Mouse (Mus musculus) neural tube, postnatal 0 days (tissue): ENCODE results near the gene Olfr704. TPM values are rescaled to one million over a fixed set of nuclear protein-coding genes. Genes with fewer than 3 reads are reported as not detected.

ENCODE experiments used
- polyA plus RNA-seq: library from polyadenylated mRNA; unstranded; fragments of >200 nt; fragmentation: Nextera tagmentation; extraction: Ambion mirVana; gene quantifications from 2 replicates; pipeline ENCODE4 v1.2.1, GENCODE M21; 2015

Olfr704 gene
- polyA plus RNA-seq: not detected in 2 replicates

DNA sequence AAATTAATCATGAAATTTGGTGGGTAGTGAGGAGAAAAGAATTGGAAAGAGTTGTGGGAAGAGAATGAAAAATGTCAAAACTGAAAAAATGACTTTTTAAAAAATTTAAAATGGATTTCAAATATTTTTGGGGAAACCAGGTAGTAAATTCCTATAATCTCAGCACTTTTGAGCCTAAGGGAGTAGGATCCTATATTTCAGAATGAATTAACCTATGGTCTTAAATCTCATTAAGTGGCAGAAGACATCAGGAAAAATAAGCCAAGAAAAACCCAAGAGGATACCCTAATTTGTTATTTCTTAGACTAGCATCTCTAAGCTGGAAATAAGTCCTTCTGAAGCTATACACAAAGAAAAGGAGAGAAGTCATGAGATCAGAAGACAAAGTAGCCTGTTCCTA is at the start of gene Olfr704:
Olfr704 (plus strand) TSS at position 301 of the 400 bp plus-strand sequence.

GRCm38 (mm10) chr7:106813829-106814228 is 49.2 kb upstream of the Olfr704 start, which contains the start of gene Olfr701:
Gene Olfr701 (plus strand): TSS chr7:106814129.

GRCm38 (mm10) chr7:106833793-106834192 is 29.2 kb upstream of the Olfr704 start, which contains the start of gene Olfr702:
Gene Olfr702 (minus strand): TSS chr7:106833893.

GRCm38 (mm10) chr7:106843060-106843459 is 19.9 kb upstream of the Olfr704 start, which contains the start of gene Olfr703:
Gene Olfr703 (plus strand): TSS chr7:106843360.

DNA sequence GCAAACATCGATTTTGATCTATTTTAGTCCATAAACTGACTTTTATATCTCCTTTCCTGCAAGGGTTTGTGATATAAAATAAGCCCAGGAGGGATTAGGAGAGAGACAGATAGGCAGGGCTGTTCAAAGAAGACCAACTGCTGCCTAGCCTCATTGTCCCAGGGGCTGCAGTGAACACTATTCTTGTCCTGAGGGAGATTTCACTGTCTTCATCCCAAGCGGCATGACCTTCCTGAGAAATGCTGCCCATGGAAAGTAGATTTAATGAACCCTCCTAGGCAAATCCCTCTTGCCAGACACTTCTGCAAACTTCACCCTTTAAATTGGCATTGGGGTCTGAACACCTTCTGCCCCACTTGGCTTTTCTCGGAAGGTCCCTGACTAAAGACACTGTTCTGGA is 13.8 kb downstream of the Olfr704 start, which contains the start of gene Olfr705:
Olfr705 (minus strand) TSS at position 101 of the 400 bp plus-strand sequence.

DNA sequence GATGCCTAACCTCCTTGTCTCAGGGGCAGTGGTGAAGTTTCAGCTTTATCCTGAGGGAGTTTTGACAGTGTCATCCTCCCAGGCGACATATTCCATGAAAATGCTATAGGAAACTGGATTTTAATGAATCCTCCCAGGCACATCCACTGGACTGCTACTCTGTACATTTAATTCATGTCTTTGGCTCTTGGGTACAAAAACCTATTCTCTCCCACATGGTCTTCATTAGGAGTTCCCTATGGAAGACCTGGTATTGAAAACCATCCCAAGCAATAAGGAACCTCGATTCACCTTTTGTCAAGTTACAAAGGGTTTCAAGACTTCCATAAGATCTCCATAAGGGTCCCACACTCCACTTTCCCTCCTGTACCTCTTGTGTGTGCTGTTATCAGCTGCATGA is 25.1 kb downstream of the Olfr704 start, which contains the start of gene Olfr706:
Olfr706 (minus strand) TSS at position 101 of the 400 bp plus-strand sequence.

DNA sequence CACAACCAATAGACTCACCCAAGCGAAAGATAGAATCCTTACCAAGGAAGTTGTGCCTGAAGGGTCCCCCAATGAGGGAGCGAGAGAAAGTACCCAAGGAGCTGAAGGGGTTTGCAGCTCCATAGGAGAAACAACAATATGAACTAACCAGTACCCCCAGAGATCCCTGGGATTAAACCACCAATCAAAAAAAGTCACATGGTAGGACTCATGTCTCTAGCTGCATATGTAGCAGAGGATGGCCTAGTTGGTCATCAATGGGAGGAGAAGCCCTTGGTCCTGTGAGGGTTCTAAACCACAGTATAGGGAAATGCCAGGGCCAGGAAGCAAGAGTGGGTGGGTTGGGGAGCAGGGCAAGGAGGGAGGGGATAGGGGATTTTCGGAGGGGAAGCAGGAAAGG is 38.2 kb downstream of the Olfr704 start, which contains the start of gene Olfr707:
Olfr707 (minus strand) TSS at position 101 of the 400 bp plus-strand sequence.

GRCm38 (mm10) chr7:106907676-106908075 is 44.7 kb downstream of the Olfr704 start, which contains the start of gene Olfr1532-ps1:
Gene Olfr1532-ps1 (plus strand): TSS chr7:106908001.

Other genes starting within 250 kb of the Olfr704 start
- gene Olfr693, start 182.6 kb upstream of the Olfr704 start, polyA plus RNA-seq: 0.05 TPM in 1 of 2 replicates, not detected in the other
- gene Olfr694, start 171.4 kb upstream of the Olfr704 start, polyA plus RNA-seq: not detected in 2 replicates
- gene Olfr695, start 146.8 kb upstream of the Olfr704 start, polyA plus RNA-seq: not detected in 2 replicates
- gene Olfr697, start 120.7 kb upstream of the Olfr704 start, polyA plus RNA-seq: not detected in 2 replicates
- not detected in 2 replicates for gene Olfr698, start 107.8 kb upstream of the Olfr704 start, polyA plus RNA-seq
- gene Olfr699, start 70.0 kb upstream of the Olfr704 start, polyA plus RNA-seq: not detected in 2 replicates
- not detected in 2 replicates for gene Olfr700, start 54.4 kb upstream of the Olfr704 start, polyA plus RNA-seq
- gene Olfr701, start 49.1 kb upstream of the Olfr704 start, polyA plus RNA-seq: not detected in 2 replicates
- not detected in 2 replicates for gene Olfr702, start 29.3 kb upstream of the Olfr704 start, polyA plus RNA-seq
- gene Olfr703, start 19.8 kb upstream of the Olfr704 start, polyA plus RNA-seq: not detected in 2 replicates
- gene Olfr705, start 13.7 kb downstream of the Olfr704 start, polyA plus RNA-seq: not detected in 2 replicates
- not detected in 2 replicates for gene Olfr706, start 25.0 kb downstream of the Olfr704 start, polyA plus RNA-seq
- not detected in 2 replicates for gene Olfr707, start 38.1 kb downstream of the Olfr704 start, polyA plus RNA-seq
- not detected in 2 replicates for gene Olfr1532-ps1, start 44.8 kb downstream of the Olfr704 start, polyA plus RNA-seq
- gene Olfr709-ps1, start 69.0 kb downstream of the Olfr704 start, polyA plus RNA-seq: not detected in 2 replicates
- gene Olfr710, start 85.1 kb downstream of the Olfr704 start, polyA plus RNA-seq: not detected in 2 replicates
- not detected in 2 replicates for gene Olfr6, start 100.8 kb downstream of the Olfr704 start, polyA plus RNA-seq
- gene Olfr711, start 112.3 kb downstream of the Olfr704 start, polyA plus RNA-seq: not detected in 2 replicates
- not detected in 2 replicates for gene Olfr2, start 142.9 kb downstream of the Olfr704 start, polyA plus RNA-seq
- not detected in 2 replicates for gene Olfr713, start 168.0 kb downstream of the Olfr704 start, polyA plus RNA-seq
- gene Olfr714, start 207.8 kb downstream of the Olfr704 start, polyA plus RNA-seq: not detected in 2 replicates
- not detected in 2 replicates for gene Olfr17, start 230.0 kb downstream of the Olfr704 start, polyA plus RNA-seq
- not detected in 2 replicates for gene Olfr715b, start 247.2 kb downstream of the Olfr704 start, polyA plus RNA-seq